Mouse (Mus musculus) T-helper 2 cell (primary cell): ENCODE measurements around the gene Aldh16a1.
"Not testable (repeated sequence)": the region's sequence is repeated elsewhere in the genome, so short reads cannot be mapped to it uniquely, and the experiment has no call there.

Experiments
- in situ Hi-C: fragments of 300-600 bp; cut with MboI, MseI; formaldehyde crosslinking; loops from one replicate; pipeline ENCODE4 v1.15.1; 2025; ENCODE audit warnings: high pct_unique_total_duplicates

The Aldh16a1 gene

GRCm38 (mm10) chr7:45157459-45157858 is 3.1 kb upstream of the Aldh16a1 start:
- in situ Hi-C loops = no loop called here

GRCm38 (mm10) chr7:45156206-45156605 is 1.8 kb upstream of the Aldh16a1 start:
- in situ Hi-C loops = no loop called here

- in situ Hi-C loops = no loop called here
Observed at GRCm38 (mm10) chr7:45155590-45155989, 1.2 kb upstream of the Aldh16a1 start.

GRCm38 (mm10) chr7:45154993-45155514 is 670 bp upstream of the Aldh16a1 start:
- in situ Hi-C loops = no loop called here

- in situ Hi-C loops = no loop called here
Observed at GRCm38 (mm10) chr7:45153586-45153985, 798 bp downstream of the Aldh16a1 start.

GRCm38 (mm10) chr7:45153052-45153451 is 1.3 kb downstream of the Aldh16a1 start:
- in situ Hi-C loops = not testable (repeated sequence)

GRCm38 (mm10) chr7:45151303-45151702 is 3.1 kb downstream of the Aldh16a1 start:
- in situ Hi-C loops = no loop called here

- in situ Hi-C loops = no loop called here
Observed at GRCm38 (mm10) chr7:45150321-45150720, 4.1 kb downstream of the Aldh16a1 start.

- in situ Hi-C loops = no loop called here
Observed at GRCm38 (mm10) chr7:45149545-45149944, 4.8 kb downstream of the Aldh16a1 start.

GRCm38 (mm10) chr7:45148534-45149098 is 5.8 kb downstream of the Aldh16a1 start:
- in situ Hi-C loops = no loop called here

GRCm38 (mm10) chr7:45147899-45148298 is 6.5 kb downstream of the Aldh16a1 start:
- in situ Hi-C loops = no loop called here

- in situ Hi-C loops = no loop called here
Observed at GRCm38 (mm10) chr7:45147267-45147666, 7.1 kb downstream of the Aldh16a1 start.

GRCm38 (mm10) chr7:45145460-45145859 is 8.9 kb downstream of the Aldh16a1 start:
- in situ Hi-C loops = no loop called here

- in situ Hi-C loops = no loop called here
Observed at GRCm38 (mm10) chr7:45144368-45145174, 9.8 kb downstream of the Aldh16a1 start.

GRCm38 (mm10) chr7:45141914-45142313 is 12.5 kb downstream of the Aldh16a1 start:
- in situ Hi-C loops = no loop called here

- in situ Hi-C loops = no loop called here
Observed at GRCm38 (mm10) chr7:45141319-45141718, 13.1 kb downstream of the Aldh16a1 start.

- in situ Hi-C loops = no loop called here
Observed at GRCm38 (mm10) chr7:45139904-45140723, 14.3 kb downstream of the Aldh16a1 start.

- in situ Hi-C loops = no loop called here
Observed at GRCm38 (mm10) chr7:45138403-45138802, 16.0 kb downstream of the Aldh16a1 start.

GRCm38 (mm10) chr7:45137171-45138006 is 17.0 kb downstream of the Aldh16a1 start:
- in situ Hi-C loops = no loop called here

GRCm38 (mm10) chr7:45135993-45136567 is 18.3 kb downstream of the Aldh16a1 start, which contains the start of the genes Gm45713 and Flt3l:
Gm45713 (minus strand) TSS chr7:45136231.
Flt3l (minus strand) TSS chr7:45136432.
- in situ Hi-C loops = no loop called here

GRCm38 (mm10) chr7:45135370-45135769 is 19.0 kb downstream of the Aldh16a1 start:
- in situ Hi-C loops = no loop called here
